In genomic region chr5:38479545-38479907, GRCm38 (mm10) we compare ENCODE assay signal across 8 mouse cellular contexts. TPM values are rescaled to one million over a fixed set of nuclear protein-coding genes. Genes with fewer than 3 reads are reported as not detected.
DNase-seq lines count a peak whose midpoint lies in the region; ATAC-seq and TF ChIP-seq lines count a peak whose summit lies in the region.
"Not testable (repeated sequence)": the region's sequence is repeated elsewhere in the genome, so short reads cannot be mapped to it uniquely, and the experiment has no call there.

No protein-coding gene starts in this region.

- not testable (repeated sequence) for TF ChIP-seq CTCF in bone marrow, adult 2 months (IDR thresholded peaks at IDR 0.05; ENCODE audit: control insufficient read depth, insufficient read depth, low read length); embryonic fibroblast, embryonic 13.5 days (IDR thresholded peaks at IDR 0.05; ENCODE audit: borderline replicate concordance, insufficient read depth, low read length); thymus, adult 2 months (IDR thresholded peaks at IDR 0.05; ENCODE audit: borderline replicate concordance, control insufficient read depth, extremely low read depth, insufficient read depth, low read length, poor library complexity)

- H3K27me3 ChIP-seq in heart, embryonic 10.5 days (ENCODE audit: insufficient read depth, poor library complexity, severe bottlenecking) = peaks cover 16% of the 10 kb centered on the region
- not testable (repeated sequence) for H3K27me3 ChIP-seq in hindbrain, embryonic 16.5 days (replicated peaks; ENCODE audit: control insufficient read depth, insufficient read depth, low read length); limb, embryonic 12.5 days; lung, embryonic 15.5 days; thymus, adult 2 months (ENCODE audit: control insufficient read depth, insufficient read depth, low read length)

- peak overlapping the region; percentile 54 for H3K4me2 ChIP-seq in hindbrain, embryonic 16.5 days (ENCODE audit: low read length)
- H3K4me2 ChIP-seq in limb, embryonic 12.5 days = peak overlapping the region; percentile 56
- peak overlapping the region; percentile 71 for H3K4me2 ChIP-seq in lung, embryonic 15.5 days

- H3K9ac ChIP-seq in hindbrain, embryonic 16.5 days (ENCODE audit: low read depth, low read length); lung, embryonic 15.5 days: not testable (repeated sequence)
- 0 out of 2 replicates have a peak overlapping the region, but pooled peaks have one; percentile 18 for H3K9ac ChIP-seq in limb, embryonic 12.5 days (replicated peaks)

- H3K4me1 ChIP-seq in bone marrow, adult 2 months (ENCODE audit: control insufficient read depth, insufficient read depth, low read length); embryonic fibroblast, embryonic 13.5 days (ENCODE audit: control insufficient read depth, insufficient read depth, low read length): not testable (repeated sequence)
- H3K4me1 ChIP-seq in heart, embryonic 10.5 days = peaks cover 24% of the 10 kb centered on the region
- H3K4me1 ChIP-seq in hindbrain, embryonic 16.5 days (ENCODE audit: control insufficient read depth, insufficient read depth, low read depth, low read length) = peaks cover 12% of the 10 kb centered on the region
- H3K4me1 ChIP-seq in limb, embryonic 12.5 days (replicated peaks) = peaks cover 30% of the 10 kb centered on the region
- H3K4me1 ChIP-seq in lung, embryonic 15.5 days = peaks cover 16% of the 10 kb centered on the region
- peaks cover 18% of the 10 kb centered on the region for H3K4me1 ChIP-seq in thymus, adult 2 months (replicated peaks; ENCODE audit: control insufficient read depth, insufficient read depth, low read length)

- H3K27ac ChIP-seq in bone marrow, adult 2 months (ENCODE audit: control insufficient read depth, insufficient read depth, low read depth, low read length, poor library complexity) = peak overlapping the region; percentile 10
- peak overlapping the region; percentile 8; the same call in 1 of the 2 replicates for H3K27ac ChIP-seq in embryonic fibroblast, embryonic 13.5 days (ENCODE audit: insufficient read depth, low read length)
- H3K27ac ChIP-seq in heart, embryonic 10.5 days = peak overlapping the region; percentile 75
- H3K27ac ChIP-seq in hindbrain, embryonic 16.5 days (ENCODE audit: low read depth, low read length) = peak overlapping the region; percentile 61; the same call in 1 of the 2 replicates
- not testable (repeated sequence) for H3K27ac ChIP-seq in limb, embryonic 12.5 days
- peak overlapping the region; percentile 75 for H3K27ac ChIP-seq in lung, embryonic 15.5 days
- peak overlapping the region; percentile 85 for H3K27ac ChIP-seq in thymus, adult 2 months (ENCODE audit: control insufficient read depth, insufficient read depth, low read length)

- not testable (repeated sequence) for TF ChIP-seq POLR2A in bone marrow, adult 2 months (IDR thresholded peaks at IDR 0.05; ENCODE audit: borderline replicate concordance, control insufficient read depth, low read depth, low read length); thymus, adult 2 months (IDR thresholded peaks at IDR 0.05; ENCODE audit: control insufficient read depth, extremely low read depth, insufficient read depth, low read length, poor library complexity)
- peak; percentile 40; the same call in 1 of the 2 replicates for TF ChIP-seq POLR2A in embryonic fibroblast, embryonic 13.5 days (IDR thresholded peaks at IDR 0.05; ENCODE audit: low read depth, low read length)

- not testable (repeated sequence) for H3K9me3 ChIP-seq in heart, embryonic 10.5 days; hindbrain, embryonic 16.5 days (ENCODE audit: control insufficient read depth, low read length); limb, embryonic 12.5 days; lung, embryonic 15.5 days

- DNase-seq in heart, embryonic 10.5 days (ENCODE audit: low spot score); thymus, adult 2 months: not testable (repeated sequence)
- DNase-seq in naive thymus-derived CD4-positive, alpha-beta T cell, adult 2 months (ENCODE audit: low read depth) = peak; percentile 19

- peak; percentile 38; the same call in 1 of the 2 replicates for ATAC-seq in hindbrain, embryonic 16.5 days
- ATAC-seq in limb, embryonic 12.5 days (ENCODE audit: insufficient number of reproducible peaks, insufficient read depth, low FRiP score, low TSS enrichment, low read depth) = not testable (repeated sequence)
- ATAC-seq in lung, embryonic 15.5 days (ENCODE audit: borderline replicate concordance, extremely low read depth, low FRiP score, low TSS enrichment) = 0 out of 2 replicates have a peak, but pooled peaks have one; percentile 6

- H3K36me3 ChIP-seq in heart, embryonic 10.5 days; hindbrain, embryonic 16.5 days (ENCODE audit: control insufficient read depth, insufficient read depth, low read length); limb, embryonic 12.5 days; lung, embryonic 15.5 days; thymus, adult 2 months (ENCODE audit: control insufficient read depth, insufficient read depth, low read length): not testable (repeated sequence)

- peak overlapping the region; percentile 62 for H3K4me3 ChIP-seq in bone marrow, adult 2 months (replicated peaks; ENCODE audit: control insufficient read depth, low read depth, low read length)
- H3K4me3 ChIP-seq in embryonic fibroblast, embryonic 13.5 days (ENCODE audit: insufficient read depth, low read length) = peak overlapping the region; percentile 41
- H3K4me3 ChIP-seq in heart, embryonic 10.5 days = peak overlapping the region; percentile 47
- not testable (repeated sequence) for H3K4me3 ChIP-seq in hindbrain, embryonic 16.5 days (ENCODE audit: low read length)
- H3K4me3 ChIP-seq in limb, embryonic 12.5 days (replicated peaks) = peak overlapping the region; percentile 23
- H3K4me3 ChIP-seq in lung, embryonic 15.5 days = peak overlapping the region; percentile 41
- peak overlapping the region; percentile 94 for H3K4me3 ChIP-seq in thymus, adult 2 months (ENCODE audit: control insufficient read depth, insufficient read depth, low read length)

RNA-seq across cellular contexts. Expression of gene Slc2a9, which starts 23.4 kb away (rescaled TPM):
- polyA plus RNA-seq in bone marrow, adult 2 months (2011; ENCODE audit: insufficient read depth, insufficient read length, low replicate concordance, missing spikeins) = 3.0 and 11.1 TPM in 2 replicates
- polyA plus RNA-seq in embryonic fibroblast, embryonic 13.5 days (2011; ENCODE audit: insufficient read length, low read depth, missing spikeins) = 1.8 and 3.1 TPM in 2 replicates
- polyA plus RNA-seq in heart, embryonic 10.5 days (2016; fragmentation: Nextera tagmentation; extraction: Ambion mirVana) = 0.31 and 0.47 TPM in 2 replicates
- 0.44 and 0.77 TPM in 2 replicates for polyA plus RNA-seq in hindbrain, embryonic 16.5 days (2015; fragmentation: Nextera tagmentation; extraction: Ambion mirVana)
- polyA plus RNA-seq in limb, embryonic 12.5 days (2016; fragmentation: Nextera tagmentation; extraction: Ambion mirVana) = 0.36 and 0.69 TPM in 2 replicates
- 1.2 and 1.4 TPM in 2 replicates for polyA plus RNA-seq in lung, embryonic 15.5 days (2015; fragmentation: Nextera tagmentation; extraction: Ambion mirVana)
- 6.5 and 9.0 TPM in 2 replicates for polyA plus RNA-seq in thymus, adult 2 months (2012; rRNA removed)
